Mouse (Mus musculus): Measurements from ENCODE around the gene Cyfip2.
A peak's percentile ranks its signal among the peaks of the same experiment; 100 is the strongest.

Cyfip2 gene

GRCm38 (mm10) chr11:46308271-46308974, 4.2 kb downstream of the Cyfip2 start:
- DNase-seq (ENCODE audit: low spot score) = no peak

GRCm38 (mm10) chr11:46307768-46308167, 4.9 kb downstream of the Cyfip2 start:
- DNase-seq (ENCODE audit: low spot score) = no peak

DNA sequence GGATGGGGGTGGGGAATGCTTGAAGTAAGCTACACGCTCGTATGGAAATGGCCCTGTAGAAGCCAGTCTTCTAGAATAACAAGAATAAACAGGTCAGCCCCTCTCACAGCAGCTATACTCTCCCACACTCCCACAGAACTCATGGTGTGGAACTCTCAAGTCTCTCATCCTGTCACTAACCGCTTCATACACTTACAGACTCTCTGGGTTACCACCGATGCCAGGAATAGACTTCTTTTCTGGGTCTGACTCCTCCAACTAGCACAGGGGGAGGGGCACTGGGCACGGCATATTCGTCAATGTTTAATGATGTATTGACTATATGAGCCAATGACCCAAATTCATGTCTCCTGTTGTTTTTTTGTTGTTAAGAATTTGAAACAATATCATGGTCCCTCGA, 5.9 kb downstream of the Cyfip2 start:
- no peak for DNase-seq (ENCODE audit: low spot score)

DNA sequence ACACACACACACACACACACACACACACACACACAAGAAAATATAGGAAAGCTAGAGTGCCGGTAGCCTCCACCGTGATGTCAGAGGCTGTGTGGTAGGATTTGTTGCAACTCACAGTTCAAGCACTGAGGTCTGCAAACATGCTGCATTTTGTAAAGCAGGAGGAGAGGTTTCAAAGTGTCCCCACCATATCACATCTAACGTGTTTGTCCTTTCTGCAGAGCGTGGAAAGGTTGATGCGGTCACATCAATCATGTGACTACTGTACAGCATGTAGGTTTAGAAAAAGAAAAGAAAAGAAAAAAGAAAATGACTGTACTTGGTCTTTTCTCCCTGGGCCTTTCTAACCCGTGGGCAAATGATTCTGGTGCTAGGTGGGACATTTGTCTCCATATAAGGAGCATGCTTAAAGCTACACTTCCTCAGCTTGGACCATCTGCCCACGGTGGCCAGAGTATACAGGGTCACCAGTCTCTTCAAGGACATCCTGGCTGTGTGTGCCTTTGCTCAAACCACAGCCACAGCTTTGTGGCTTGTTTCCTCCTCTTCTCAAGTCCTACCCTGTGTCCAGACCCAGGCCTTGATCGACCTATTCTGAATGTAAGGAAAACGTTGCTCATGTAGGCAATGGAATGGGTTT, 6.7 kb downstream of the Cyfip2 start:
- DNase-seq (ENCODE audit: low spot score) = no peak

DNA sequence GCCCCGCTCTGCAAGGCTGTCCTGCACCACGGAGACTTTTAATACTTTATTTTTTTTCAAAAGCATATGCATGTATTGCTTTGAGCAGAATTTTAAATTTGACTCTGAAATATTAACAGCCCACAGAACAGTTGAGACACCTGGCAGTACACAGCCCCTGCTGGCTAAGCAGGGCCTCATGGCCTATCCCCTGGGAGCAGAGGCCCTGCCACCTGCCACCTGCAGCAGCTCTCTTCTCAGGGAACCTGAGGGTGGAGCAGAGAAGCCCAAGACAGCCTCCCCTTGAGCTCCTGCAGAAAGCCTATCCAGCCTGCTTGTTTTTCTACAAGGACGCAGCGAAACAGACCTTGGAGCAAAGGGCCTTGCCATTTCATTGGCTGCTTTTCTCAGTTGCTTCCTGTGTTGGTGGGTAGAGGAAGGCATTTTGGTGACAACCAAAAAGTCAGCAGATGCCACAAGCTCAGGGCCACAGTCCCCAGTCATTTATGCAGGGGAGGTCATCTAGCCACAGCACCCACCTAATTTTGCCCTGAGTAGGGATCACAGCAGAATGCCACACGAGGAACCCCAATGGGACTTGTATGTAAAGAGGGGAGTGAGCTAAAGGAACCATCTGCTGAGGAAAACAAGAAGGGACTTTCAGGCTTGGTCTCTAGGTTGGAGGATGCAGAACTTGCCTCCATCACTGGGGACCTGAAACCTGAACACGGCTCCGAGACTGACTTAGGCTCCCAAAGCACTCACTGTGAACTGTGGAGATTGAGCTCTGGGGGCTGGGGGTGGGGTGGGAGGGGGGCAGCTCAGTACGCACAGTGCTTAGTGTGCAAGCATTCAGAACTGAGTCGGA, 7.6 kb downstream of the Cyfip2 start:
- no peak for DNase-seq (ENCODE audit: low spot score)

GRCm38 (mm10) chr11:46304093-46304492, 8.6 kb downstream of the Cyfip2 start:
- no peak for DNase-seq (ENCODE audit: low spot score)

- DNase-seq (ENCODE audit: low spot score) = no peak
These were observed 10.2 kb downstream of the Cyfip2 start for GRCm38 (mm10) chr11:46302471-46302870.

DNA sequence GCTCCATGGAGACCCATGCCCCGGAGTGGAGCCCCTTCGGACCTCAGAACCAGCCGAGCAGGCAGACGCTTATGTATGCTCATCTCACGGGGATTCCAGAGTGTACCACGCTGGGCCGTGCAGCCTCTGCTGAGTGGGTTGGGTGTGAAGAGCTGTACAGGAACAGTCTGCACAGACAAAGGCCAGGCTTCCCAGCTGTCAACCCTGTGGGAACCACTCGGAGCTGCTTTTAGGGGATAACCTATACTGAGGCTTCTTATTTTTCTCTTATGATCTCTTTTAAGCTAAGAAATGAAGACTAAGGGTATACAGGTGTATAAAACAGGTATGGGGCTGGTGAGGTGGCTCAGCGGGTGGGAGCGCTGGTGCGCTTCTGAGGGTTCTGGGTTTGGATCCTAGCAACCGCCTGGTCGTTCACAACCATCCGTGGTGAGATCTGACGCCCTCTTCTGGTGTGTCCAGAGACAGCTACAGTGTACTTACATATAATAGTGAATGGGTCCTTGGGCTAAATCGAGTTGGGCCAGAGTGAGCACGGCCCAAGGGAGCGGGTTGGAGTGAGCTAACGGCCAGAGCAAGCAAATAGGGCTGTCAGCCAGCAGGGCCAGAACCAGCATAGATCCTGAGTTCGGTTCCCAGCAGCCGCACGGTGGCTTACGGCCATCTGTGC, 10.9 kb downstream of the Cyfip2 start:
- DNase-seq (ENCODE audit: low spot score) = no peak

DNA sequence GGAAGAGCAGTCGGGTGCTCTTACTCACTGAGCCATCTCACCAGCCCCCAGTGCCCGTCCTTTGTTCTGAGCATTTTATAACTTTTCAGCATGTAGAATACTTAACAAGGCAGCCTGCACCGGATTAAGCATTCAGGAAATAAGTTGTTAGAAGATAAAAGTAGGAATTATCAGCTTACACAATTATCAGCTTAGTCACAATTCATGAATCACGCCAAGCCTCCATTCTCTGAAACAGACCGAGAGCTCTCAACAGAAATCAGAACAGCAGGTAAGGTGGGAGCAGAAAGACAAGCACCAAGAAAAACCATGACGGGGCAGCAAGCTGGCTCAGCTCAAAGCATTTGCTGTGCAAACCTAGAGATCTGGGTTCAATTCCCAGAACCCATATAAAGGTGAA, 12.8 kb downstream of the Cyfip2 start:
- DNase-seq (ENCODE audit: low spot score) = no peak

DNA sequence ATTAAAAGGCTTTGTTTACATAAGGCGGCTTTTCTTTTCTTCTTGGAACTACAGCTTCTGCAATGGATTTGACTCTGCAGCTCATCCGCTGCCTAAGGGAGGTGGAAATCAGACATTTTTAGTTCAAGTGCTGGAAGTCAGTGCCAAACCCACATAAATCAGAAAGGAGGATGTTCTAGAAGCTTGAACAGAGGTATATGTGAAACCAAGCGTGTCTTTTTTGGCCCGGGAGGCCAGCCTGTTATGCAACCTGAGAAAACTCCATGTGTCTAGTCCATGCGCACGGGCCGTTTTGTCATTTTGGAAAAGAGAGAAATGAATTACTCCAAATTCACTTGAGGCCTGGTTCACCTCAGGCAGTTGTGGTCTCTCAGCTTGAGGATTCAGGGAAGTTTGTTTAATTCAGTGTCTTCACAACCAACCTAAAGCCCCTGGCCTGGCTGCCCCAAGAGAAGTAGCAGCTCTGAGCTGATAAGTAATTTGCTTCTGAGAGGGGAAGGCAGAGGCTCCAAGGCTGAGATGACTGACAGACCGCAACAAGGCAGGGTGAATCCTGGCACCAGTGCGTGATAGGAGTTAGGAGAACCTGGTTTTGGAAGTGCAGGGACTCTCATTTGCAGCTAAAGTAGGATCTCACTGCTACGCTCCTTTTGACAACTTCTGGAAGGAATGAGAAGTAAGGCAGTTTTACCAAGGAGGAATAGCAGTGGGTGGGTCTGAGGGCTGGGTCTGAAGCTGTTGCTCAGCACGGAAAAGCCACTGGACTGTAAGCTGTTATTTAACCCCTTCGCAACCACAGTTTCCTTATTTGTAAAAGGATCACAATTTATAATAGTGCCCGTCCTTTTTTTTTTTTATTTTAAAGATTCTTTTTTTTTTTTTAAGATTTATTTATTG, 13.5 kb downstream of the Cyfip2 start:
- no peak for DNase-seq (ENCODE audit: low spot score)

DNA sequence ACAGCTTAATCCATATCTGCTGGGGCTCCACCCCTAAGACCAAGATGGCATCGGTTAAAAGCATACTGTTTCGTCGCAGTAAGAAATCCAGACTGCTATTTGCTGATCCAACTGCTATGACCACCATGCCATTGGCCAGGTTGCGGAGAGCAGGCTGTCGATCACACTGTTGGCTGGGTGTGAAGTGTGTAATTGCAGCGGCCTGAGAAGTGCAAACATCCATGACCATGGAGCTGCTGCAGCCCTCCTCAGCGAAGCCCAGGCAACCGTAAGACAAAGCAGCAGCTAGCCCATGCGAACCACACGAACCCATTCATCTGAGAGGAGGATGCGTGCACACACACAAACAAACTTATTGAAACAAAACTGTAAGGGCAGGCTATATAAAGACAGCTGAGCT, 18.3 kb downstream of the Cyfip2 start:
- DNase-seq (ENCODE audit: low spot score) = no peak

GRCm38 (mm10) chr11:46293491-46293890, 19.2 kb downstream of the Cyfip2 start:
- no peak for DNase-seq (ENCODE audit: low spot score)

DNA sequence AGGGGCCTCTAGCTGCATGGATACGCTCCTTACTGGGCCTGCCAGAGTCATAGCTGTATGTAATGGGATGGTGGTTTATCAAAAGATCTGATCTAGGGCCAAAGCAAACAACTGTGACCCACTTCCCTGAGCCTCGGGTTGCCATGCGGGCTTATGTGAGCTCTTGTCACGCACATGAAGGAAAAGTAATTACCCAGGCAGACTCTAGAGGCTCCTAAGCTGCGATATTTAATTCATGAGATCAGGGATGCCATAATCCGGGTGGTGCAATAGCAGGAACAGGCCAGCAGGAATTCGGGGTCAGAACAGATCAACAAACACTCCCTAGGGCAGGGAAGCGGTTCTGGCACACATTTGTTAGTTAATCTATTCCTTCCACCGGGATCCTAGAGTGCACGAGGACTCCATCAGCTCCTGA, 21.7 kb downstream of the Cyfip2 start:
- DNase-seq (ENCODE audit: low spot score) = peak; percentile 64

DNA sequence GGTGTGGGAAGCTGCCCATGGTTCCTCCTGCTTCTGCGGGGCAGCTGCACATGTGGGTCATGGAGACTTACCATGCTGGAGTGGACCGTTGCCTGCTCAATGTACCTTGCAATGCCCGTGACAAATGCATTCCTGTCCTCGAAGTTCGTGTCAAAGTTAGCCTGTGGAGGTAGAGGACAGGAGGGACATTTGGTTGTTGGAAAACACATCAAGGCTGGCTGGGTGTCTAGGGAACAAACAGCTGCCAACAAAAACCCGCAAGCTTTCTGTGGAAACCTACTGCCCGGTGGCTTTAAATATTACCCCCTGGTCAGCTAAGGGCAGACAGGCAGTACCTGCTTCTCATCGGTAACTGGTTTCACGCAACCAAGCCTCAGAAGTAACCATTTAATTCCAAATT, 23.1 kb downstream of the Cyfip2 start:
- DNase-seq (ENCODE audit: low spot score) = no peak

- no peak for DNase-seq (ENCODE audit: low spot score)
These were observed 23.6 kb downstream of the Cyfip2 start for GRCm38 (mm10) chr11:46289022-46289421.

GRCm38 (mm10) chr11:46288091-46288490, 24.6 kb downstream of the Cyfip2 start:
- no peak for DNase-seq (ENCODE audit: low spot score)

DNA sequence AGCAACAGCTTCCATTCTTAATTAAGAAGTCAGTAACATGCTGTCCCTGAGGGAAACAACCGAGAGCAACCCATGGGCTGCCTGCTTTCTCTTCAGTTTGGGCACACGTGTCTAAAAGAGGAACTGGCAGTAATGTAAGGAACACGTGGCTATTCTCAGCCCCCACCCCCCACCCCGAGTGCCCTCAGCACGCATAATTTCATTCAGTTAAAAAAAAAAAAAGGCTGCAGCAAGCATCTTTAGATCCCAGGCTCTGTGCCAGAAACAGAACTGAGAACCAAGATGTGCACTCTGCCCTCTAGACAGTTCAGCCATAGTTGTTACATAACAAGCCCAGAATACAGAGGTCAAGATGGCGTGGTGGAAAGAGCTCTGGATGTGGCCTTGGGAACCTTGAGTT, 25.9 kb downstream of the Cyfip2 start:
- DNase-seq (ENCODE audit: low spot score) = no peak

DNA sequence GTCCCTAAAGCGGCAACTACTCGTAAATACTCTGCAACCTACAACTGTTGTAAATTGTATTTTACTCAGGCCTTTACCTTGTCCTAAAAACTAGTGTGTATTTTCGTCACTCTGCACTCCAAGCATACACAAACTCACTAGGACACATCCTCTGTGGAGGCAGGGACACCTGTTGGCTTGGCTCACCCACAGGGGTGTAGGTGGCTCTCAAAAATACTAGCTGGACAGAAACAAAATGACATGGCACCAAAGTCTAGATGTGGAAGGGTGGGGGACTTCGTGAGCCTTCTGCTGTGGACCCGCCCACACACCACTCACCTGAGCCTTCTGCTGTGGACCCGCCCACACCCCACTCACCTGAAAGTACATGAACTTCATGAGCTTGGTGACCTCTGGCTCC, 28.9 kb downstream of the Cyfip2 start:
- DNase-seq (ENCODE audit: low spot score) = no peak

DNA sequence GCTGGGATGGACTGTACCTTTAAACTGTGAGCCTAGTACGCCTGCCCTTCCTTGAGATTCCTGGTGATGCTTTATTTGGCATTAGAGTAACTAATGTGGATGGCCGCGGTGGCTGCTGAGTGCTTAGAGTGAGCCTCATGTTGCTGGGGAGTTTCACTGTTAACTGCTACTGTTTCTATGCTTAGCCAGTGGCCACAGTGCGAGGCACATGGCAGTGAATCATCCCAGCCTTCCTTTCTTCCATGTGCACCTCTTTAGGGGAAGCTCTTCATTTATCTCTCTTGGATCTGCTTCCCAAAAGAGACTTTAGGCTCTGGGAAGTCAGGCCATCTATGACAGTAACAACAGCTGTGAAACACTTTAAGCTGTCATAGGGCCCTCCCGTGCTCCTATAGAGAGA, 30.0 kb downstream of the Cyfip2 start:
- no peak for DNase-seq (ENCODE audit: low spot score)

DNA sequence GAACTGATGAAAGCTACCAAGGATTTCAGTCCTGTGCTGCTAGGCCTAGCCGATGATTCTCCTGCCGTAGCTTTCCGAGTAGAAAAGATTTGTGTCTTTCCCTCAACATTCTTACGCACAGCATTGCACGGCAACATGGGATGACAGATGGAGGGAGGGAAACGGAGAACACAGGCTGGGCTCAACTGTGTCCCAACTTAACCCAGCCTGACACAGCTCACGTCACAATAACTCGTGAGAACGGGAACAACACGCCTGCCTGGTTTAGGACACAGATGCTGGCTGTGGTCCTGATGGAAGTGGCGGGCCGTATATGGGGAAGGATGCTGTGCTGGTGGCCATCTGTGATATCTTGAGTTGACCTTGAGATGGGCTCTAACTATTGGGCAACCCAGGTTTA, 34.0 kb downstream of the Cyfip2 start:
- DNase-seq (ENCODE audit: low spot score) = no peak

DNA sequence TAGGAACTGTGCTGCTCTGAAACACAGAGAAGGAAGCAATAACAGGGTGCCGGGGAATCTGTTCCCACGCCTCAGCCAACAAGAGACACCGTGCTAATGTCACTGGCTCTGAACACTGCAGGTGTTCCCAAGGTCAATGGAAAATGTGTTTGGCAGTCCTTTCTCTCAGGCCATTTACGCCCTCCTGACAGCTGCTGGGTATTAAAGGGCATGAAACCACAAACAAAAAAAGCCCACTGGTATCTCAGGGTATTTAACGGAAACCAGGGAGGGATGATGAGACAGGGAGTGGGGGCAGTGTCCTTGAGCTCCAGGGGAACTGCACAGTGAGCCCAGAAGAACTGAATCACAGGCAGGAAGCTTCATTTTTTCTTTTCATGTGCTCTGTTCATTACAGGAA, 34.5 kb downstream of the Cyfip2 start:
- no peak for DNase-seq (ENCODE audit: low spot score)

Measured in embryo, embryonic 10.5 days (tissue).